Mouse (Mus musculus) kidney, adult 9 months (tissue): Measurements from ENCODE around the gene Cacna1i.

Experiments
- DNase-seq: peaks from one replicate; pipeline ENCODE4 v3.0.0; 2022

Cacna1i gene

DNA sequence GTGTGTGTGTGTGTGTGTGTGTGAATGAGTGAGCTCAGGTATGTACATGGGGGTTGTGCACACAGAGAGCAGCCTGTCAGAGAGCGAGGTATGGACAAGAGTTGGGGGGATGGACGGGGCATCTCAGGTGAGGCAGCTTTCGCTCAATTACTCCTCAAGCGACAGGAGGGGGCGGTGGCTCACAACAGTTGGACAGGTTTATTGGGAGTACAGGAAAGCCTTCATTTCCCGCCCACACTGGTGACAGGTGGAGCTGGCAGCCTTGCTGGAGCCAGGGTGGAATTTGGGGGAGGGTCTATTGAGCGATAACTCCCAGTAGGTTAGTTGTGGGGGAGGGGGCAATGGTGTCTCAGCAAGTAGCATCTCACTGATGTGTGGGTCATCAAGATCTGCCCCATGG lies 48.2 kb downstream of the Cacna1i start:
- no peak for DNase-seq

DNA sequence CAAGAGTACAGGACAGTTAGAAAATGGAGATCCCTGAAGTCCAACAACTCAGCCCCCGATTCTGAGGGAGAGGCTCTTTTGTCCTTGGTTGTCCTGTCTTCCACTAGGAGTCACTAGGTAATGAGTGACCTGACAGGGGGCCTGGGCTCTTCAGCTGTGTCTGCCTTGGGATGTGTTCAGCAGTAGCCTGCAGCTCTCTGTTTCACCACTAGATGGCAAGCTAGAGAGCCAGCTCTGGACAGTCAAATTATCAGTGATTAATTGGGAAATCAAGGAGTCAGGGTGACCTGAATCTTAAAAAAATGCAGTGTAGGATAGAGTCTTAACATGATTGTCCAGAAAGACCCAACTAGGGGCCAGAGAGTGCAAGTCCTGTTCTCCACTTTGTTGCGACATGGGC lies 53.3 kb downstream of the Cacna1i start:
- DNase-seq = peak; percentile 46

DNA sequence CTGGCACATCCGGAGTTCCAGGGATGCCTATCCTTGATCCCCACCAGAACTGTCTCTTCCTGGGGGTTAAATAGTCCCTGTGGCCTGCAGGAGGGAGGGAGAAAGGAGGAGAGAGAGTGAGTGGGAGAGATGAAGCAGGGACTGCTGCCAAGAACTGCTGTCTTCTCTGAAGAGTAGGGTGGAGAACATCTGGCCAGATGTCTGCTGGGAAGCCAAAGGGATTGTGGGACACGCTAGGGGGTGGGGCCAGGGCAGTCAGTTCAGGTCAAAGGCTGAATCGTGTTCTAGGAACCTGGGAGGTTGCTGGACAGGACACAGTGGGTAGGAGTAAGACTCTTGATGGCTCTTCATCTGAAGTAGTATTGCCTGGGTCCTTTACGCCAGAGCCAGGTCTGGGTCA lies 55.4 kb downstream of the Cacna1i start:
- DNase-seq = peak; percentile 21

DNA sequence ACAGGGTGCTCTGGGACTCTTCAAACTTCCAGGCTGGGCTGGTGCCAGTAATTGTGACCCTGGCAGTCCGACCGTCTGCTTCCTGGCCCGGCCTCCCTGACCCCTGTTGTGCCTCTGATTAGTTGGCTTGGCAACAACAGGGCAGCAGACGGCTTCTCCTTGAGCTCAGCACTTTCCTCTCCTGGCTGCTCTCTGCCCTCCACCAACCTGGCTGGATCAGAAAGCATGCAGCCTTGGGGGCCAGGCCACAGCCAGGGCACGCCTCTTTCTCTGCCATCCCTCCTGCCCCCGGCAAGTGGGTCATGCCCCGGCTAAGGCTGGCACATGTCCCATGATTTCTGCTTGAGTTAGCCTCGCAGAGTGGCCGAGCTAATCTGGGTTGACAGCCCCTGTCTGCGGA lies 56.0 kb downstream of the Cacna1i start:
- DNase-seq = peak; percentile 91

DNA sequence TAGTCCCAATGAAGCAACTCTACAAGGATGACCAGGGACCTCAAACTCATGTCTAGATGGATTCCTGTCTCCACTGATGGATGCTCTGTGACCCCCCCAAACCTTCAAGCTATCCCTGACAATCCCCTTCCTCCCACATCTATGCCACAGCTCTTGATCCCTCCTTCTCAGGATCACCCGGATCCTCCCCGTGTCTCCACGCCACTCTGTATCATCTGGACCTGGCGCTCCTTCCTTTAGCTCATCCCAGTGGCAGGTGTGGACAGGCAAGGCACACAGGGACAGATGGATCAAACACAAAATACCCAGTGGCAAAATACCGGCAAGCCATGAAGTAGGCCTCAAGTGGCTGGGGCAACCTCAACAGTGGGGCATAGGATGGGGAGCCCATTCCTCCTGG lies 56.7 kb downstream of the Cacna1i start:
- DNase-seq = no peak

DNA sequence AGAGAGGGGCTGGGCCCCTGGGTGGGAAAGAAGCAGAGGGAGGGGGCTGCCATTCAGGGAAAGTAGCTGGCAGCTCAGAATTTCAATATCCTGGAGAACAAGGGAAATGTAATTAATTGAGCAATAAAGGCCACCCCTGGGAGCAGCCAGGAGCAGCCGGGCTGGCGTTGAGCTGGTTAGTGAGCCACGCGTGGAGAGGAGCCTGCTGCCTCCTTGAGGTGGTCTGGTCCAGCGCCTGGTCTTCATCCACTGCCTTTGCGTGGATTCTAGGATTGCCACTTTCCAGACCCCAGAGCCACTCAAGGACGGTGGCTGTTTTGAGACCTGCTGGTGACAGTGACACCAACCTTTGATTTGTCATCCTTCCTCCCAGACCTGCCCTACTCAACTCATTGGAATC lies 59.5 kb downstream of the Cacna1i start:
- DNase-seq = no peak

DNA sequence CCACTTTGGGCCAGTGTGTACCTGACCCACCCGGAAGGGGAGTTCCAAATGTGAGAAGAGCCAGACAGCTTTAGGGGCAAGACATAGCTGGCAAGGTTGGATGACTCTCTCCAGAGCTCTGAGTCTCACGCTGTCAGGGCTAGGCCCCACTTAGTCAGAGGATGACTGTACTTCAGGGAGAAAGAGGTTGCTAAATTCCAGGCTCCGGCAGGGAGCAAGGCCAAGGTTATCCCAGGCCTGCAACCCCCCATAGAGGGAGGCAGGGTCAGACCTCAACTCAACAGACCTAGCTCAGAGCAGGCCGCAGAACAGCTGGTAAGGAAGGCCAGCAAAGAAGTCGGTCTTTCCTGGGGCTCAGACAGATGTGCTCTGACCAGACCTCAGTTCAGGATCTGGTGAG lies 63.4 kb downstream of the Cacna1i start:
- DNase-seq = no peak

DNA sequence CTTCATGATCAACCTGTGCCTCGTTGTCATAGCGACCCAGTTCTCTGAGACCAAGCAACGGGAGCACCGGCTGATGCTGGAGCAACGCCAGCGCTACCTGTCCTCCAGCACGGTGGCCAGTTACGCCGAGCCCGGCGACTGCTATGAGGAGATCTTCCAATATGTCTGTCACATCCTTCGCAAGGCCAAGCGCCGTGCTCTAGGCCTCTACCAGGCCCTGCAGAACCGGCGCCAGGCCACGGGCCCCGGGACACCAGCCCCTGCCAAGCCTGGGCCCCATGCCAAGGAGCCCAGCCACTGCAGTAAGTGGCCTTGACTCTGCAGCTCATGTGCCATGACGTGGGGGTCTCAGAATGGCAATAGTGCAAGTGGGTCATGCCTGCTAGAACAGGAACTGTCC lies 71.8 kb downstream of the Cacna1i start:
- no peak for DNase-seq

DNA sequence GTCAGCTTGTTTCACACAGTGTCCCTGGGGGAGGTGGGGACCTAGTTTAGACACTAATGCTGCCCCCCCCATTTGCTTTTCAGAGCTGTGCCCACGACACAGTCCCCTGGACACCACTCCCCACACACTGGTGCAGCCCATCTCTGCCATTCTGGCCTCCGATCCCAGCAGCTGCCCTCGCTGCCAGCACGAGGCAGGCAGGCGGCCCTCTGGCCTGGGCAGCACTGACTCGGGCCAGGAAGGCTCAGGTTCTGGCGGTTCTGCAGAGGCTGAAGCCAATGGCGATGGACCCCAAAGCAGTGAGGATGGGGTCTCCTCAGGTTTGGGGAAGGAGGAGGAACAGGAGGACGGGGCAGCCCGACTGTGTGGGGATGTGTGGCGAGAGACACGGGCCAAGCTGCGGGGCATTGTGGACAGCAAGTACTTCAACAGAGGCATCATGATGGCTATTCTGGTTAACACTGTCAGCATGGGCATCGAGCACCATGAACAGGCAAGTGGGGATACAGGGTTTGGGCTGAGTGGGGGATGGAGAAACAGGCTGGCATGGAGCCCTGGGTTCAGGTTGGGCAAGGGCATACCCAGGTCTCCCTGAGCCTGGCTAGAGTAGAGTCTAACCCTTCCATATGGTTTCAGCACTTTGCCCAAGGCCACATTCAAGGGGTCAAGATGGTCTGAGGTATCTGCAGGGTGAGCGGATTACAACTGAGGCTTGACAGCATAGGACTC lies 74.9 kb downstream of the Cacna1i start:
- DNase-seq = no peak

DNA sequence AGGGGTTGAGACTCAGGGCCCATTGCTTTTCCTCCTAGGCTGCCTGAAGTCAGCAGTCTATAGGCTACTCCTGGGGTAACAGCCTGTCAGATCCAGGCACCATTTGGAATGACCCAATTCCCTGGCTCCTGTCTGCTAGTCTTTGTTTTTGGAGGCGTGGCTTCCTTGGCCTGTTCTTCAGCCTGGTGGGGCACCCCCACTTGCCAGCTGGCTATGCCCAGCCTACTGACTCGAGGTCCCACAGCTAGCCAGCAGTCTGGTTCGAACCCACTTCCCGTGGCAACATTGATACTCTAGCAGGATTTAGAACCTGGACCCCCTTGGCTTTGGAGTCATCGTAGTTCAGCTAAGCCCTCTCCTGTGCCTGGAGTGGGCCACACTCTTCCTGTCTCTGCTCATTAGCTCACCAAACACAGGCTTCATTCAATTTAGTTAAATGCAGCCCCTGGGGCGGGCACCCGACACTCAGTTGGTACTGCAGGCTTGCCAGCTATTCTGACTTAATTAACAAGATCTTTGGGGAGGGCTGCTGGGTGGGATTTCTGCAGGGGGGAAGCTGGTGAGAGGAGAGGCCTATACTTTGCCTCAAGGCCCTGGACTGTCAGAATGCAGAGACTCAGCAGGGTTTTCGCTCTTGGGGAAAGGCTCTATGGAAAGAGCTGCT lies 75.6 kb downstream of the Cacna1i start:
- no peak for DNase-seq

DNA sequence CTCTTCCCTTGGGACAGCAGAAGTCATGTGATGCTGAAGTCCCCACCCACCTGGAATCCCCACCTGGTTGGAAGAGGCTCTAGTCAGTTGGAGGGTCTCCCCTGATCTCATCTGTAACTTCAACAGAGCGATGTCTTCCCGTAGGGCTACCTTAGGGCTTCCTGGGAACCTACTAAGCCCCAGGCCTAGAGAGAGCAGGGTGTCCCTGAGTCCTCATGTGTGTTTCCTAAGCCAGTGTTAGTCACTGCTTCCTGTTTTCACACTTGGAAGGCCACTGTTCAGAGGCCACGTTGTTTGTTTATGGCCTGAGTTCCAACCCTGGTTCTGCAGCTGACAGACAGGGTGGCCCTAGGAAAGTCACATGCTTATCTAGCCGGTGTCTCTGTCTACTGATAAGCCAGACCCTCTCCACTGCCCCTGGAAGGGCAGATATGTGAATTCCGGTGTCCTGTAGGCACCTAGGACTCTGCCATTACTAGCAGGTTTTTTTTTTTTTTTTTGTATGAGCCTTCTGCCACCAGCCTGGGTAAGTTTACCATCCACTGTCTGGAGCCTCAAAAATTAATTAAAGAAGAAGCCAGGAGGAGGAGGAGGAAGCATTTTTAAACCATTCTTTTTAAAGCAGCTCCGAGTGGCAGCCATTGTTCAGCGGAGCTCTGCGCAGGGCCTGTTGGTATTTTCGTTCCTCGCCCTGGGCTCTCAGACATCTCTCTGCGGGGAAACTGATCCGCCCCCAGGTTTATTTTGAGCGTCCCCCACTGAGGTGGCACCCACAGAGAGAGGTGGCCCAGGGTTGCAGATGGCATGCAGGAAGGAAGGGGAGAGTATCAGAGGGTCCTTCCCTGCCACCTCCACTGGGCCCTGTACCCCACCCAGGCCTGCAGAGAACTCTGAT lies 77.0 kb downstream of the Cacna1i start:
- DNase-seq = no peak

DNA sequence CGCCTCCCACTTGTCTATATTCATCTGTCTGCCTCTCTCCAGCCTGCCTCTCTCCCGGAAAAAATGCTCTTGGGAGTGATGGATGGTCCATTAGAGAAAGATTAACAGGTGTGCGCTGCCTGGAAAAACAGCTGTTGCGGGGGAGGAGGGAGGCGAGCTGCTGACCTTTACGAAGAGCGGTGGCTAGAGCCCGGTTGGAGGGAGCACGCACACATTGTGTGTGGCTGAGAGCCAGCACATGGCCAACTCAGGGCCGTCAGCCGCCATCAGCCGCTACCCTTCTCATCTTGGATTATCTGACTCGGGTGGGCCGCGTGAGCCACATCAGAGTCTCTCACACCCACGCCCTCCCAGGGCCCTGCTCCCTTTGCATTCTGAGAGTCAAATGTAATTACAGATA lies 79.9 kb downstream of the Cacna1i start:
- DNase-seq = no peak

DNA sequence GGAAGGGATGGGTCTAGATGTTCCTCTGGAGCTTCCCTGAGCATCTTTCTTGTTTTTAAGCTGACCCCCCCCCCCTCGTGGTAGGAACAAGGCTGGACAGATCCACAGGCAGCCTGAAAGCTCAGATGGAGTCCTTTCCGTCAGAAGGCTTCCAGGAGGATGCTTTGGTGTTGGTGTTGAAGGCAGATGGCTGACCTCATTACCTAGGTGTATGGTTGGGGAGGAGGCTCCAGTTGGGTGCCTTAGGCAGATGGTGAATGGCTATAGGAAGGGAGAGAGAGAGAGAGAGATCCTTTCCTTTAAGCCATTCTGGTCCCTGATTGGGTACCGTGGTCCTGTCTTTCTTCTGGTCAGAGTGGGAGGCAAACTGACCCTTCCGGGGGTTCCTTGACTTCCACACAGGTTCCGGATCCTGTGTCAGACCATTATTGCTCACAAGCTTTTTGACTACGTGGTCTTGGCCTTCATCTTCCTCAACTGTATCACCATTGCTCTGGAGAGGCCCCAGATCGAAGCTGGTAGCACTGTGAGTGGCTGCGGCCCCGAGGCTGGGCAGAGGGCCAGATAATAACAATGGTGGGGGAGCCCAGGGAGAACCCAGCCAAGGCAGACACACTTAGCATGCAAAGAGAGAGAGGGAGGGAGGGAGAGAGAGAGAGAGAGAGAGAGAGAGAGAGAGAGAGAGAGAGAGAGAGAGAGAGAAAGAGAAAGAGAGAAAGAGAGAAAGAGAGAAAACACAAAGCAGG lies 86.4 kb downstream of the Cacna1i start:
- DNase-seq = no peak

DNA sequence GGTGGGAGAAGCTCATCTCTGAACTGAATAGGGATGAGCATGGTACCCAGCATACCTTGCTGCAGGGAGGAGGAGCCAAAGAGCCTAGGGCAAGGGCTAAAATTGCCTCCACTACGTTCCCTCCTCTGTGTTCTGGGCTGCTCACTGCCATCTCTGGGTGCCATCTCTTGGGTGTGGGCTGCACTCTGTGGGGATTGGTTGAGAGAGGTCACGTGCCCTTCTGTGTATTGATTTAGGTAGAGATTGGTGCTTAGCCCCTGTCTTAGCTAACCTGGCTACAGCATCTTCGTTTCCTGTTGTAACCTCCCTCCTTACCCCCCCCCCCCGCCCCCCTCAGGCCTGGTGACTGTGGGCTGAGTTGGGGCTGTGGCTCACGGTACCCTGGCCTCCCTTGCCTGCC lies 87.8 kb downstream of the Cacna1i start:
- no peak for DNase-seq

DNA sequence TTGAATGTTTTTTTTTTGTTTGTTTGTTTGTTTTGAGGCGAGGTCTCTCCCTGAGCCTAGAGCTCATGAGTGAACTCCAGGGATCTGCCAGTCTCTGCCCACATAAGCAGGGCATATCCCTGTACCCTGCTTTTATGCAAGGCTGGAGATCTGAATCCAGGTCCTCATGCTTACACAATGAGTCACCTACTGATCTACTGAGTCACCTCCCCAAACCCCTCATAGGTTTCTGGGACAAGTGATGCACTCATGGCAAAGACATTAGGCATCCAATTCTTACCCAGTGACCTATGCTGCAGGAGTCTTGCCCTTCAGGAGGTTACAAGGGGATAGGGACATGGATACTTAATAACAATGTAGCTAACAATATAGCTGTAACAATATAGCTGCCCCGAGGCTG lies 100.1 kb downstream of the Cacna1i start:
- no peak for DNase-seq

DNA sequence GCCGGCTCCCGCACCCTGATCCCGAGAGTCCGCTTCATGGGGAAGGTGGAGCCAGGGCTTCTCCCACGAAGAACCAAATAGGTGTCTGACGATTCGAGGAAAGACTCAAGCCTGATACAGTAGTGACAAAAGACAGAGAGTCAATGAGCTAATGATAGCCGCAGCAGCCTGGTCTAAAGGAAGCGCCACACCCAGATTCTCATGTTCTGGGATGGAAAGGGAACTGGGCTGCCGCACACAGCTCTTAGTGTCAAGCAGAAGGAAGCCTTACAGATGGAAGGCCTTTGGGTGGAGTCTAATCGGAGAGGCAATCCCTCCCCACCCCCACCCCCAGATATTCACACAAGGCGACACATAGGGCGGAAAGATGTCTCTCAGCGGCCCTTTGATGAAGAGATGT lies 104.8 kb downstream of the Cacna1i start:
- no peak for DNase-seq

DNA sequence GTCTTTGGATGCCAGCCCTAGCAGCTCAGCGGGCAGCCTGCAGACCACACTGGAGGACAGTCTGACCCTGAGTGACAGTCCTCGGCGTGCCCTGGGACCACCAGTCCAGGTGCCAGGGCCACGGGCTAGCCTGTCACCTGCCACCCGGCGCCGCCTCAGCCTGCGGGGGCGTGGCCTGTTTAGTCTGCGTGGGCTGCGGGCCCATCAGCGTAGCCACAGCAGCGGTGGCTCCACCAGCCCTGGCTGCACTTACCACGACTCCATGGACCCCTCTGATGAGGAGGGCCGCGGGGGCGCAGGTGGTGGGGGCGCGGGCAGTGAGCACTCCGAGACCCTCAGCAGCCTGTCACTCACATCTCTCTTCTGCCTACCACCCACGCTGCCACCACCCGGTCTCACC lies 108.0 kb downstream of the Cacna1i start:
- no peak for DNase-seq

DNA sequence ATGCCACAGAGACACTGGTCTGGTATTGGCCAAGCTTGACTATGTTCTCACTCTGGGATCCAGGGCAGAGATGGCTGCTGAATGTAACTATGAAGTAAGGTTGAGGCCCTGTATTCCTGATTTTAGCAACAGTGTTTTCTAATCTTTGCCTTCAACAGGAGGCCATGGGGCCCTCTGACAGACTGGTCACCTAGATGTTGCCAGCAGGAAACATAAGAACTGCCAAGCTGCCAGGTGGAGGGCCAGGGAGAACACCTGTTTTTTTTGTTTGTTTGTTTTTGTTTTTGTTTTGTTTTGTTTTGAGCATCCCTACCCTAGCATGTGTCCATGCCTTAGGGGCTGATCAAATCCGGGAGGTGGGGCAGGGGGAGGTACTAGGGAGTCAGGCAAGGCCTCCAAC lies 112.4 kb downstream of the Cacna1i start:
- no peak for DNase-seq

DNA sequence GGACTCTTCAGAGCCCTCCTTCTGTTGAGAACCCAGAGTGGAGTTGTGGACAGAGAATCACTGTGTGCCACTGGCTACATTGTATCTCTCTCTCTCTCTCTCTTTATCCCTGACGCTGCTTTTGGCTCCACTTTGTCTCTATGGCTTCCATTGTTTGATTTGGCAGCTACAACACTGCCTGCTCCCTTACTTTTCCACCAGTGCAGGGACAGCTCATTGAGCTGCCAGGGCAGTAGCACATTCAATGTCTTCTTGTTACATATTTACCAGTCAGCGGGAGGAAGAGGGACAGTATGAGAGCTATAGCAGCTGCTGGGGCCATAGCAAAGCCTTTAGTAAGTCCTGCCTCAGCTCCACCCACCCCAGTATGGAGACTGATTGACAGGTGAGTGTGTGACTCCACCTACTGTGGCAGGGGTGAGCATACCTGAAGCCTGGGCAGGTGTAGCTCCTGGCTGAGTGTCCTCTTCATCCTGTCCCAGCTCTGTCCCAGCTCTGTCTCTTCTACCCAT lies 114.4 kb downstream of the Cacna1i start:
- DNase-seq = peak; percentile 16

DNA sequence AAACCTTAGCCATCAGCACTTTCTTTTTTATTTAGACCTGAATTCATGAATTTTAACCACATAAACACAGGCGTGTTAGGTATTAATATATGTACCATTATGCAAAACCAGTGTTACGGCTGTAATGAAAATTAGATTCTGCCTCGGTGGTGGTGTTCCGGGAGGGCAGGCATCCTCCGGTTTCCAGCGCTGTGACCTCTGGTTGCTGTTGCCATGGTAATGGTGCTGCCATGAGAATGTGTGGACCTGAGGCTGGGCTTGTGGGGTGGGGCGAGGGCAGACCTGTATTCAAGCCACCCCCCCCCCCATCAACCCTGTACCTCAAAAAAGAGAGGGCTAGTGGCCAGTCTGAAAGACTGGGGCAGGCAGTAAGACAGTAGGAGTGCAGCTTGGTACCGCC lies 114.9 kb downstream of the Cacna1i start:
- no peak for DNase-seq

DNA sequence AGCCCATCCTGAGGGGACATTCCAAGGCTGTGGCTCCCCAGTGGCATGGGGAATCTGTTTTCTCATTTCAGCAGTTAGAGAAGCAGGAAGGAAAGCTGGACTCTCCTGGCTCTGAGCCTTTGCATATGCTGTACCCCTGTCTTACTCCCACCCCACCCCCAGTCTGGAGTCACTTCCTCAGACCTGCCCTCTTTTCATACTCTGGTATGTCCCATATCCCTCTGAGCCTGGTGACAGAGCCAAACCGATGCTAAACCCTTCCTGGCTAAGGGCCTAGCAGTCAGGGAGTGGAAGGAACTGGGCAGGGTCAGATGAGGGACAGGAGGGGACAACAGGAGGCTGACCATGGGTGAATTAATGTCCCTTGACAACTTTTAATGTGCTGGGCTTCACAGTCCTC lies 120.8 kb downstream of the Cacna1i start:
- DNase-seq = peak; percentile 48

DNA sequence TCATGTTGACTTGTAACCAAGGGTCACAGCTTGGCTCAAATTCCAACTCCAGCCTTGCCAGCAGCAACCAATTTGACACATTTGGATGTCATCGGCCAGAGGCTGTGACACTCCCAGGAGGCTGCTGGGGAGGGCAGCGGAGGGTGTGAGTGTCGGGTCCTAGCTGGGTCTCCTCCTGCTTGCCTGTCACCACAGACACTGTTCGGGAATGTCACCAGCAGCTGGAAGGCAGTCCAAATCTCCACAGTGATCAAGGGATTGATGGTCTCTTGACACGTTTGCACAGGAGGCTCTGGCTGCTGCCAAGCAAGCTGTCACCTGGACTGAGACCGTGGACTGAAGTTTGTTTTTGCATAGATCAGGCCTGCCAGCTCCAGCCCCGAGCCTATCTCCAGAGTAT lies 123.6 kb downstream of the Cacna1i start:
- DNase-seq = no peak

DNA sequence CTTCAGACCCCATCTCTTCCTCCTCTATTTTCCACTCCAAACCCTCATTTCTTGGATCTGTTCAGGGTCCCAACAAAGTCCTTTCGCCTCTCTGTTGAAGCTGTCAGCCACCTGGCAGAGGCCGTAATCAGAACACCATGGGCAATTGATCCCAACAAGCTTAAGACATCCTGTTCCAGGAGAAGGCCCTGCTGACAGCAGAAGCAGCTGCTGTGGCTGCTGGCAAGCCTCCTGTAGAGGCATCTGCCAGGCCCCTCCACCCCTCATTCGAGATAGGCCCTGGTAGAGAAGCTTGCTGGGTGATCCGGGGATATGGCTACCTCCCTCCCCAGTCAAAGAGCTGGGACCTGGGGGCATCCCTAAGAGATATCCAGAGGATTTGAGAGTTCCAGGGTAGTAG lies 126.0 kb downstream of the Cacna1i start:
- DNase-seq = no peak
